Mouse (Mus musculus): ENCODE data around the gene P2ry13. TPM values are rescaled to one million over a fixed set of nuclear protein-coding genes. Genes with fewer than 3 reads are reported as not detected.

P2ry13 gene
- total RNA-seq (2021): 10 to 100 TPM; 11.6 to 14.4 TPM
- long read RNA-seq, experiment 1, transcript P2ry13-201 (2 exons, 2,528 nt): major isoform, 8 of 10 reads
- long read RNA-seq, experiment 1, partial matches to known transcripts: 0 of 10 reads
- long read RNA-seq, experiment 1, other reads (novel, unspliced or antisense): 2 of 10 reads
- long read RNA-seq, experiment 2, transcript P2ry13-201 (2 exons, 2,528 nt): major isoform, 5 of 5 reads
- long read RNA-seq, experiment 2, partial matches to known transcripts: 0 of 5 reads
- long read RNA-seq, experiment 2, other reads (novel, unspliced or antisense): 0 of 5 reads

GRCm38 (mm10) chr3:59210727-59211126, at the start of gene P2ry13:
P2ry13 (minus strand) TSS chr3:59210882.
- no peak for DNase-seq (ENCODE audit: low spot score in 2 of 2)
- intact Hi-C loops (cut with DNase I): no loop called here

GRCm38 (mm10) chr3:59257740-59258664, 47.3 kb upstream of the P2ry13 start:
- peak in 1 of 2 experiments; percentile 17 for DNase-seq (ENCODE audit: low spot score in 2 of 2)
- intact Hi-C loops (cut with DNase I): no loop called here

DNA sequence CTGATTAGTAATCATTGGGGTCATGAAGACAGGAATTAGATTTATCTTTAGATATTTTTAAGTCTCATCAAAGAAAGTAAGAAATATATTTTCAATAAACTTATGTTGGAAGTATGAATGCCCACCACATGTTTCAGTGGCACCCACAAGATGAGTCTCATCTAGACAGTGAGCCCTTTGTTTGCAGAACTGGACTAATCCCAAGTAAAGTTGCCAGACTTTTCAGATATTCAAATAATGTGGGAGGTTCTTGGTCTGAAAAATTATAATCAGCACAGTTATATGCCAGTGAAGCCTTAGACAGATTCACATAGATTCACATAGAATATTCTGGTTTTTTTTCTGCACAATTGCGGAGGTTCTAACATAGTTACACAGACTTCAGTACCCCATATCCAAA, 39.8 kb upstream of the P2ry13 start:
- intact Hi-C loops (cut with DNase I): no loop called here
- DNase-seq (ENCODE audit: low spot score in 2 of 2): no peak

DNA sequence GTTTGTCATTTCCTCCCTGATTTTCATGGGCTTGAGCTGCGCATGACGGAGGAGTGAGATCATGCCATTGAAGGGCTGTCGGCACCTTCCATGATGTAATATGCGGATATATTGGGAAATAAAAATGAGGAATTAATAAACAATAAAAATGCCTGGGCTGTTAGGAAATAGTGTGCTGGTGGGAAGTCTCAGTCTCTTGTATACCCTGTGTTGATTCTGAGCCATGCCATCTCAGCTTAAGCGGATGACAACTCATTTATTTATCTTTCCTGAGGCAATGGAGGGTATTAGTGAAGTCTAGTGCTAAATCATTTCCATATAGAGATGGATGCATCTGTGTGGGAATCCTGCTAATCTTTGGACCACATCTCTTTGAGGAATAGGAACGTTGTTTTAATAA, 37.3 kb upstream of the P2ry13 start:
- DNase-seq (ENCODE audit: low spot score in 2 of 2): no peak
- intact Hi-C loops (cut with DNase I): no loop called here

DNA sequence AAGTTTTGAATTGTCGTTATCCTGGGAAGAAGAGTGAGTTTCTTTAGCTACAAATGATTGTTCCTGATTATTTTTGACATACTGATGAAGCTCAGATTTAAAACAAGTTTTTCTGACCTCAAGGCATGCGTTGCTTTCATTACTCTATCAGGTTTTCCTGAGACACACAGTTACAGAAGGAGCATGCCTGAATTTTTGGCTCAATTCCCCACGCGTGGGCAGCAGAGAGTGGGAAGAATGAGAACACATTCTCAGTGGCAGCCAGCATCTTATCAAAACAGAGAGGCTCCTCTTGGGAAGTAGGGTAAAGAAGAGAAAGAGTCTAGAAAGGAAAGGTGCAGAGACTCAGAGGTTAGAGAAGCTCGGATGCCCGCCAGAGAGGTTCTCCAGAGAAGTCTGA, 32.7 kb upstream of the P2ry13 start:
- intact Hi-C loops (cut with DNase I): no loop called here
- peak; percentile 78 to 82 for DNase-seq (ENCODE audit: low spot score in 2 of 2)

DNA sequence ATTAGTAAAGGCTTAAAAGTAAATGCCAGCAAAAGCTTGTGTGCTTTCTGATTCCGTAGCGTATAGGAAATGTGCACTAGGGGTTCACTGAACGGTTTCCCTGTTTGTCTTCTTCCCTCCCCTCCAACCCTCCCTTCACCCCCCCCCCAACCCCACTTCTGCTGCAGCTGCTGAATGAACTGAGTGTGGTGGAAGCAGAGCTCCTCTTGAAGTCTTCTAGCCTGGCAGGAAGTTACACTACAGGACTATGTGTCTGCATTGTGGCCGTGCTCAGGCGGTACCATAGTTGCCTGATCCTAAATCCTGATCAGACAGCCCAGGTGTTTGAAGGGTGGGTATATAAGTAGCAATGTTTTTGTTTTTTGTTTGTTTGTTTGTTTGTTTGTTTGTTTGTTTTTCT, 24.2 kb upstream of the P2ry13 start:
- intact Hi-C loops (cut with DNase I): no loop called here

DNA sequence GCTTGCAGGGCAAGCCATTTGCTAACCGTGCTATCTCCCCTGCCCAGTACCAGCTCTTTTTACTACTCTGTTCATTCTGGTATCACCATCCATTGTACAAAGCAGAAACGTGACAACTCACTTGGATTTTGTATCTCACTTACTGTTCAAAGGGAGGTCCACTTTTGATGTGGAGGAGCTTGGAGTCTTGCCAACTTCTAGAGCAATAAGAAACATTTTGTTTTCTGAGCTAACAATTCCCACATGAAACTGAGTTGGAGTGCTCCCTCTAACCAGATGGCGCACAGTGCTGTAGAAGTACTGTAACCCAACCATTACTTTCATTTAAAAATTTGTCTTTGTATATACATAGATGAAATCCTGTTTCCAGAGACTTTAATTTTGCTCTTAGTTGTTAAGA, 20.2 kb upstream of the P2ry13 start:
- intact Hi-C loops (cut with DNase I): no loop called here
- DNase-seq (ENCODE audit: low spot score in 2 of 2): peak; percentile 41 to 55

More for the DNA sequence above, 24.2 kb upstream of the P2ry13 start:
- peak in 1 of 2 experiments; percentile 14 for DNase-seq (ENCODE audit: low spot score in 2 of 2)

DNA sequence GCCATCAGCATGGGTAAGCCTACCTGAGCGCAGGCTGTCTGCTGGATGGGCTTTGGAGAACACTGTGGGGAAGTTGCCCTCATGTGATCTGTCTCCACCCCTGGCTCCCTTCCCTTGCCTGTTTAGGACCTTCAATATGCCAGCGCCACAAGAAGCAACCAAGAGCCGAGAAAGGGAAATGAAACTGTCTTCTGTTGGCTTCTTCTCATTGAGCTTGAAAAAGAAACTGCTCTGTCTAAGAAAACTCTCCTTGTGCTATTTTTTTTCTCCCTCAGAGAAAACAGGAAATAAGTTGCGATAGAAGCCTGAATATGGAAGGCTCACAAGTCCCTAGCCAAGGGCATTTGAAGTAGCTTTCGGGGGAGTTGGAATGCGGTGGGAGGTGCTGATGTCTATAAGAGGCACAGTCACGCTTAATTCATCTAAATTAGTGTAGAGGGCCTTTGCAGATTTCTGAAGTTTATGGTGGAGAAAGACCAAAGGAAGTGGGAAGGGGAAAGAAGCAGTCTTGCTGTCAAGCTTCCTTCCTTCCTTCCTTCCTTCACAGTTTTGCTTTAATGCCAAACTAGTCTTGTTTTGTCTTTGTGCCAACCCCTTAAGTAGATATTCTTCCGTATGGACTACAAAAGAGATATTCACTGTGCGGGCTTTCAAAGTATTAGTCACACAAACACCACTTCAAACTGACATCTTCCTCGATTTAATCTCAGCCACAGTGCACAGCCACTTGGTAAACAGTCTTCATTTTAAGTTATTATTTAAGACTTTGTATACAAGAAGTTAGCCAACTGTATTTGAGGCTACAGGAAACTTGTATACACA, 18.3 kb upstream of the P2ry13 start:
- intact Hi-C loops (cut with DNase I): no loop called here
- peak in 1 of 2 experiments; percentile 61 for DNase-seq (ENCODE audit: low spot score in 2 of 2)

DNA sequence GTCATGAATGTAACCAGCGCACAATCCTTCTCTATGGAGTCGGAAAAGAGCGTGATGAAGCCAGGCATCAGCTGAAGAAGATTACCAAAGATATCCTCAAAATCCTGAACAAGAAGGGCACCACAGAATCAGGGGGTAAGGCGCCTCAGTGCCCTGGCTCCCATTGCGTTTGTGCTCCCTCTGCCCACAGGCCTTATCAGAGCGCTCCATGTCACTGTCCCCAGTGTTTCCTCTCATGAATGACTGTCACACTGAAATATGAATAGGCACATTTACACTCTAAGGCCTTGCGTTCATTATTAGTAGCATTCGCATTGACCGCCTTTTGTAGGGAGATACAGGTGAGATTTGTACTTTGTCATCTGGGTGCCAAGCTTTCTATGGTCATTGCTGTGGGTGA, 17.0 kb upstream of the P2ry13 start:
- no peak for DNase-seq (ENCODE audit: low spot score in 2 of 2)
- intact Hi-C loops (cut with DNase I): no loop called here

DNA sequence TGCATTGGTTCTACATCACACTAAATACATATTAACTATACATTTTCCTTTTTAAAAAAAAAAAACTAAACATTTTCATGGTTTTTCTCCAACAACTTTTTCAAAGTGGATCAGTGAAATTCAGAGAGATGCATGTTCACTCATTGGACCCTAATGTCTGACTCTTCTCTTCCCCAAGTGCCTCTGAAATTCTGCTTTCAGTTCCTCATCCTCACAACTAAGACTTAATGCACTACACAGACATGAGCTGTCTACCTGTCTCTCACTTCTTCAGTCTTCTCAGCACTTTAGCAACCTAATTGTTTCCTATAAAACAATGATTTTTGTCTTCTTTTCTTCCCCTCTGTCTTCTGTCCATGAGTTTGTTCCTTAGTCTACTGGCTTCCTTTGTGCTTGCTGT, 14.7 kb upstream of the P2ry13 start:
- no peak for DNase-seq (ENCODE audit: low spot score in 2 of 2)
- intact Hi-C loops (cut with DNase I): no loop called here

- DNase-seq (ENCODE audit: low spot score in 2 of 2): no peak
- intact Hi-C loops (cut with DNase I): no loop called here
Measured at GRCm38 (mm10) chr3:59222303-59222702, 11.6 kb upstream of the P2ry13 start.

GRCm38 (mm10) chr3:59219326-59219725, 8.6 kb upstream of the P2ry13 start:
- intact Hi-C loops (cut with DNase I): no loop called here
- DNase-seq (ENCODE audit: low spot score in 2 of 2): no peak

GRCm38 (mm10) chr3:59217211-59217610, 6.5 kb upstream of the P2ry13 start:
- no peak for DNase-seq (ENCODE audit: low spot score in 2 of 2)
- intact Hi-C loops (cut with DNase I): no loop called here

GRCm38 (mm10) chr3:59212404-59212803, 1.7 kb upstream of the P2ry13 start:
- intact Hi-C loops (cut with DNase I): no loop called here

GRCm38 (mm10) chr3:59211784-59212183, 1.1 kb upstream of the P2ry13 start:
- intact Hi-C loops (cut with DNase I): no loop called here
- DNase-seq (ENCODE audit: low spot score in 2 of 2): peak in 1 of 2 experiments; percentile 26

More at GRCm38 (mm10) chr3:59212404-59212803, 1.7 kb upstream of the P2ry13 start:
- no peak for DNase-seq (ENCODE audit: low spot score in 2 of 2)

- intact Hi-C loops (cut with DNase I): no loop called here
Measured at GRCm38 (mm10) chr3:59210089-59210488, 593 bp downstream of the P2ry13 start.

DNA sequence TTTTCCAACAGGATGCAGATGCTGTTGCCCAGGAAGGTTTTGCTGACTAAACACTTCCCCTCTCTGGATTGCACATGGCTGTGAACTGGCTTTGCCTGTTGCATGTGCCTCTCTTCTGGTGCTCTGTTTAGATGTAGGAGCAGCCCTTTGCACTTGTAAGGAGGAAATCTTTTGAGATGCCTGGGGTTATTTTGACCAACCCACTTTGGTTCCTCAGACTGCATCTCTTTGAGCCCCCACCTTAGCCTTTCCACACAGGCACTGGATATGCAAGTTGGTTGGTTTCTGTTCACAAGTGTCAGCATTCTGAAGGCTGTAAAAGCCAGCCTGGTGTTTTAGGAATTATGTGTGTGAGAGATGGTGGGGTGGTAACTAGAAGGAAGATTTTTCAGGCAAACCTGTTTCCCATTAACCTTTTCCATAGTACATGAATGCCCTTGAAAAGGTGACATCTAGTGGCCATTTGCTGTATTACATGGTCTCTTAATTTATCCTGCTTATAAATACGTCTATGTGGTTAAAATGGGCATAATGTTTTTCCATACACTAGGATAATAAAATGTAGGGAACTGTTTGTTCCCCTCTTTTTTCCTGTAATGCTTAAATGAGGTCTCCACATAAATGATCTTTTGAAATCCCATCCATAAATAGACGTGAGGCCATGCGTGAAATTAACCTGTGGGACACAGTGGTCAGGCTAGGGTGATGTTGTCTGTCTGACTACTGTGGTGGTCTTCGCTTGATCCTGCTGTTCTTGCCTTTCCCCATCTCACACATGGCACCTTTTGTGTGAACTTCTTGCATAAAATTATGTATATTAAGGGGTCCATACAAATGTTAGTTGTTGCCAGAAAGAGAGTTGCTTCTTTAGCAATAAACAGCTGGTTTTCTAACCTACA, 1.8 kb downstream of the P2ry13 start:
- DNase-seq (ENCODE audit: low spot score in 2 of 2): peak; percentile 74 to 85
- intact Hi-C loops (cut with DNase I): loop anchor here (1.0 kb wide), 1 partner anchor 89 kb away; no protein-coding TSS in a partner anchor

More at GRCm38 (mm10) chr3:59210089-59210488, 593 bp downstream of the P2ry13 start:
- no peak for DNase-seq (ENCODE audit: low spot score in 2 of 2)

DNA sequence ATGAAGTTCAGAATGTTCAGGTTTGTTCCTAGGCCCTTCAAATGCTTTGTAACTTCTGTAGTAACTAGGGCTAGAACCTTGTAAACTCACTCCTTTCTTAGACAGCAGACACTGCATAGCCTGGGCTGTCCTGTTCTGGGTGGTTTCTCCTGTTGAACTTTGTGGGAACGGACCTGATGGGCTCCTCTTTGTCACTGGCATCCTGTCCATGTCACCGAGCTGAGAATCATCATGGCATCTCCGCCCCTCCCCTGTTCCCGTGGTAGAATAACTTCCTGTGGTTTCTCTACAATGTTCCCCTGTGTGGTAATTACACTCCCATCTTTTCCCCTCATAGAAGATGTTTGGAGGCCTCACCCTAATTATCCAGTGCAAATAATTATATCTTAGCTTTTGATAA, 4.7 kb downstream of the P2ry13 start:
- intact Hi-C loops (cut with DNase I): no loop called here
- DNase-seq (ENCODE audit: low spot score in 2 of 2): no peak

Measured in left cerebral cortex, postnatal 14 days (tissue).